20 mouse cellular contexts compared by ENCODE assay signal in the genomic region with DNA sequence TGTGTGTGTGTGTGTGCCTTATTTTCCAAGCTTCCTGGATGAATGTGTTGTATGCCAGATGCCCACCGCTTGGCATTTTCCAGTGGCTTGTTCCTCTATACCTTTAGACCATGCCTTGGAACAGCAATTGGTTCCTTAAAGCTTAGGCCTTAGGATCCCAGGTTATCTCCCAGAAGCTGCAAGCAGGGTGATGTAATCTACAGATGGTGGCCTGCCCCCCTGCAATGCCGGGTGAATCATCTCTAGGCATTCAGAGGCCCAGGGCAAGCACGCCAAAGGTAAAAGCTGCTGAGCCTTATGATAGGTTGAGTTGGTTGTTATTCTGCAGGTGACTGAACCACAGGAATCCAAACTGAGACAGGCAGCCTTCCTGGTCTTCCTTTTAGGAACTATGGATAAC. TPM values are rescaled to one million over a fixed set of nuclear protein-coding genes. Genes with fewer than 3 reads are reported as not detected.
DNase-seq lines count a peak whose midpoint lies in the region; ATAC-seq lines count a peak whose summit lies in the region.
"Had no signal": no experiment of that assay in that cellular context is flagged by ENCODE, and none has a peak within 500 bp of the region (broad histone marks: within the 10 kb centered on the region; RNA-seq: fewer than 3 reads in every experiment).

No protein-coding gene starts in this region.

- WGBS in kidney, embryonic 16.5 days: 66% methylated on average over 3 of the region's 3 CpGs

- no peak overlapping the region for H3K27ac ChIP-seq in kidney, embryonic 16.5 days (ENCODE audit: low read length)
- H3K27ac ChIP-seq: forebrain, embryonic 13.5 days; hindbrain, embryonic 13.5 days; limb, embryonic 15.5 days; midbrain, embryonic 12.5 days; neural tube, embryonic 12.5 days had no signal

- DNase-seq in cerebellum, adult 11 months: peak; percentile 50
- DNase-seq in cerebellum, postnatal 10 days: no peak
- DNase-seq in kidney, postnatal 10 days: peak; percentile 47
- DNase-seq in brain, adult 2 months (ENCODE audit: low read depth, low spot score): peak; percentile 85
- DNase-seq in cerebellum, postnatal 36 days: peak; percentile 72 to 76
- DNase-seq in layer of hippocampus, adult 9-10 months (ENCODE audit: low spot score): no peak
- no peak for DNase-seq in layer of hippocampus, postnatal 36 days
- DNase-seq: heart, postnatal 10 days; right cerebral cortex, adult 18-20 months; thymus, postnatal 25 days had no signal

- no peaks in the 10 kb centered on the region for H3K36me3 ChIP-seq in kidney, embryonic 16.5 days (ENCODE audit: insufficient read depth, low read length)
- H3K36me3 ChIP-seq: hindbrain, embryonic 13.5 days; limb, embryonic 15.5 days; midbrain, embryonic 12.5 days; neural tube, embryonic 12.5 days had no signal

- H3K4me2 ChIP-seq in kidney, embryonic 16.5 days (replicated peaks; ENCODE audit: low read depth, low read length): no peak overlapping the region
- H3K4me2 ChIP-seq: forebrain, embryonic 13.5 days; heart, embryonic 11.5 days; hindbrain, embryonic 13.5 days; limb, embryonic 15.5 days; midbrain, embryonic 12.5 days; neural tube, embryonic 12.5 days had no signal

- H3K9me3 ChIP-seq in kidney, embryonic 16.5 days (ENCODE audit: low read length): no peaks in the 10 kb centered on the region
- H3K9me3 ChIP-seq: forebrain, embryonic 13.5 days; hindbrain, embryonic 13.5 days; limb, embryonic 15.5 days; midbrain, embryonic 12.5 days; neural tube, embryonic 12.5 days had no signal

- peaks cover 17% of the 10 kb centered on the region for H3K4me1 ChIP-seq in kidney, embryonic 16.5 days (ENCODE audit: insufficient read depth, low read length)

- ATAC-seq in kidney, embryonic 16.5 days (ENCODE audit: low FRiP score, low TSS enrichment): no peak
- ATAC-seq: forebrain, embryonic 13.5 days; inflammation-experienced regulatory T-cells, adult 6 months; lung, postnatal 0 days had no signal

- H3K9ac ChIP-seq in kidney, embryonic 16.5 days (replicated peaks; ENCODE audit: low read length): no peak overlapping the region
- H3K9ac ChIP-seq: forebrain, embryonic 13.5 days; hindbrain, embryonic 13.5 days; limb, embryonic 15.5 days; midbrain, embryonic 12.5 days; neural tube, embryonic 12.5 days had no signal

- no peak overlapping the region for H3K4me3 ChIP-seq in kidney, embryonic 16.5 days (ENCODE audit: low read length)
- H3K4me3 ChIP-seq: forebrain, embryonic 13.5 days; hindbrain, embryonic 13.5 days; limb, embryonic 15.5 days; midbrain, embryonic 12.5 days; neural tube, embryonic 12.5 days had no signal

- peaks cover 4% of the 10 kb centered on the region; the same call in 1 of the 2 replicates for H3K27me3 ChIP-seq in kidney, embryonic 16.5 days (ENCODE audit: insufficient read depth, low read length)

RNA-seq across cellular contexts. Expression of a gene that starts 2.4 kb away (rescaled TPM):
- 5.9 and 8.3 TPM in 2 replicates for polyA plus RNA-seq in kidney, embryonic 16.5 days (2015; fragmentation: Nextera tagmentation; extraction: Ambion mirVana)
- 100 to 1,000 TPM; 103 to 104 TPM for total RNA-seq in layer of hippocampus, postnatal 36 days (2021)
- total RNA-seq: granulocyte monocyte progenitor cell, adult 5-6 weeks had no signal

Comparison
In these comparisons a context has a peak if more than half of its experiments do, and no peak if none do; other contexts are left out.
1. DNase-seq: peak in cerebellum, adult 11 months (single experiment), kidney, postnatal 10 days (single experiment), brain, adult 2 months (single experiment) and cerebellum, postnatal 36 days (2 of 2); none in cerebellum, postnatal 10 days (0 of 2), layer of hippocampus, adult 9-10 months (single experiment) and layer of hippocampus, postnatal 36 days (0 of 2).